Mouse (Mus musculus) lung, postnatal 36 days (tissue): ENCODE data around the gene Hadha.

ENCODE experiments used
- DNase-seq: peaks from one replicate; pipeline ENCODE4 v3.0.0; 2022; ENCODE audit warnings: mixed read lengths

The Hadha gene

DNA sequence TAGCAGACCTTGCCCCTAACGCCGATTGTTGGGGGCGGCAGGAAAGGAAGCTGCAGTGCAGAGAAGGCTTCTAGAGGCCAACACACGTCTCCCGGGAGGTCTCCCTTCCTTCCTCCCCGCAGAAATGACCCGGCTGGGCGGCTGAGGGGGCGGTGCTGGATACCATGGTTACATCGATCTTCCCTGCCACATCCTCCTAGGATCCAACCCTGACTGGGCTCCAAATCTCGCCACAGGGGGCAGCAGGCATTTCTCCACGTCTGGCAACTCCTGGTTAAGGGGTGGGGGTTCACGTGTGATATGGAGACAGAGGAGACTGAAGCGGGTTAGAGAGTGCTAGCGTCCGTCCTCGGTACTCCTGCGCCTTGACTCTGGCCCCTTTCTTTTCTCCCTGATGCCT, 43.8 kb downstream of the Hadha start:
- DNase-seq: no peak

DNA sequence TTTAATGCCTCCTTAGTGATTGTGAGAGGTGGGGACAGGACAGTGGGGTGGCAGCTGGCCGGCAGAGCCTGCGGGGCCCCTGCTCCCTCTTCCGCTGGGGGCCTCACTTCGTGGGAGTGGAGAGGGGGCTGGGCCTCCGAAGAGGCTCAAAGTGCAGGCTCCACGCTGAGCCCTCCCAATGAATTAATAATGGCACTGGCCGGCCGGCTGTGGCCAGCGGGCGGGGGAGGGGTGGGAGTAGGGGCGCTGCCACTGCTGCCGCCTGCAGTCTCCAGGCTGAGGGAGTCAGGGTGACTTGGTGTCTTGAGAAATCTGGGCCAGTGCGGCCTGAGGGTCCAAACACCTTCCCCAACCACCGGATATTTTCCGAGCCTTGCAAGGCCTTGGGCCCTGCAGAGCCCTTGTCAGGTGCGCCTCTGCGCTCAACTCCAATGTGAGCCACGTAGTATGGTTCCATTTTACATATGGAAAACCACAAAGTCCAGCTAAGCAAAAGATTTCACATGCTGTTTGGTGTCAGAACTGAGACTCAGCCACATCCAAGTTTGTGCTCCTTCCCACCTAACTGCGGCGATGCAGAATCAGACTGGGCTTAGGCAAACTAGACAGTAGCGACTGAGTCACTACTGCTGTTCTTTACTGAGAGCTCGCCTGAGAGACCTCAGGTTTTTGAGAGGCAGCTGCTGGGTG, 44.4 kb downstream of the Hadha start:
- no peak for DNase-seq

DNA sequence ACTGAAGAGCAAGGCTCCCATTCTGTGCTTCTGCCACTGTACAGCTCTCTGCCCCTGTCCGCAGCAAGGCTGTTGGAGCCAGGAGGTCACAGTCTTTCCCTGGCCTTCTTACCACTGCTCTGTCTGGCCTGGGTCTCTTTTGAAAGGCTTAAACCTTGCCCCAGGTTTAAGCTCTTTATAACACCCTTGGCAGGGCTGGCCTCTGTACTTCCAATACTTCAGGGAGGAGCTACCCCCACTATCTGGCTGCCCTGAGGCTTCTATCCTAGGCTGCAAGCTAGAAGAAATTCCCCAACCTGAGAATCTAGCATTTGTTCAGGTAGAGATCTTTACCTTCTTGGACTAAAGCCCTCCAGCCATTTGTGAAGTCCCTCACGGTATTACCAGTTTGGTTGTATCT, 45.1 kb downstream of the Hadha start:
- no peak for DNase-seq

DNA sequence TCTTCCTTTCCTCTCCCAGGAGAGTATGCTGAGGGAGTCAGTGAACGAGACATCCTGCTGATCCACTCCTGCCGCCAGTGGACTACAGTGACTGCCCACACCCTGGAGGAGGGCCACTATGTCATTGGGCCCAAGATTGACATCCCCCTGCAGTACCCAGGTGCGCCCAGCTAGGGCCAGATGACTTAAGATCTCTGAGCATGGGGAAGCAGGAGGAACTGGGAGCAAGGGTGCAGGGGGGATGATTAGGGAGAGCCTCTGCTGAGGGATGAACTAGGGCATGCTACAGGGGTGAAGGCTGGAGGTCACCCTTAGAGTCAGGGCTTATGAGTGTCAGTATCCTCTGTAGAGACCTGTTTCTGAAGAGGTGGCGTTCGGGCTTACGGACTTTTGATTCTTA, 46.7 kb downstream of the Hadha start:
- no peak for DNase-seq

DNA sequence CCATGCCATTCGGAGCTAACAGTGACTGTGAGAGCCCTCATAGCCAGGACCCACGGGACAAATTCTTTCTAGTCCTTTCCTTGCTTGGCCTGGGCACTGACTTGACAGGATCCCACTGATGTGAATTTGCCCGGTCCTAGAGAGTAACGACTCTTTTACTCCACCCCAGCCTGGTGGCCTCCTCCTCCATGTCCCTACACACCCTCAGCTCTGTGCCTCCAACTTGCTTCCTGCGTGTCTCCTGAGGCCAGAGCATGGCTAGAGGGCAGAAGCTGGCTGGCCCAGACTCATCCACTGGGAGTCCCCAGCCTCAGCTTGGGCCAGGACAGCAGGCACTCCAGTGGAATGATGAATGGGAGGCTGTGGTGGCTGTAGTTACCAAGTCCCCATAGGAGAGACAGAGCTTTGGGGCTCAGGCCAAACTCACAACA, 47.3 kb downstream of the Hadha start:
- no peak for DNase-seq

DNA sequence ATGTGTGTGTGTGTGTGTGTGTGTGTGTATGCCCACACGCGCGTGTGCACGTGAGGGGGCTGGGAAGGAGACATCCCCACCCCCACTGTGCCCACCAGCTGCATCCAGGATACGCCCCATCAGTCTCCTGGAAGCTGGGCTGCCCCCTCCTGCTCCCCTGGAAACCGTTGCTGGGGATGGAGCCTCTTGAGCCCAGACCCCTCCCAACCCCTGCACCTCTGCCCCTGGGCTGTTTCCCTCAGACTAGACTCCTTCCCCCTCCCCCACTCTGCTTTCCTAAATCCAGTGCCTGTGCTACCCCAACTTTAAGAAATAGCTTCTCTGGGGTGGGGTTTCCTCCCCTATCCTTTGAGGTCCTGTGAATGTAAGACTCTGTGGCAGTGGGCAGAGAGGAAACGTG, 47.8 kb downstream of the Hadha start:
- DNase-seq: no peak

DNA sequence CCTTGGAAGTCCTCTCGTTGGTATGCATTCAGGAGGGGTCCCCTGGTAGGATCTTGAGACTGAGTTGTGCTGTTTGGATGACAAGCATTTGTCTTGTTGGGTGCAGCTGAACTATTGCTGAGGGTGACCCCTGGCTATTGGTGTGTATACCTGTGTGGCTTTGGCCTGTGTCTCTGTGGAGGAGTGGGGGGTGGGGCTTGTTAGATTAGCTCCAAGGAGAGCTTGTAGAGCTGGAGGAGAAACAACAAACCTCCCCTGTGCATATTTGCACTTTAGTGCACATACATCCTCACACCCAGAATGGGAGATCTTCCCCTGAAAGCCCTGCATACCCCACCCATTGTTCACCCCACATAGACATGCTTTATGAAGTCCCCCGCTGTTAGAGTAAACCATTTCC, 48.2 kb downstream of the Hadha start:
- no peak for DNase-seq

DNA sequence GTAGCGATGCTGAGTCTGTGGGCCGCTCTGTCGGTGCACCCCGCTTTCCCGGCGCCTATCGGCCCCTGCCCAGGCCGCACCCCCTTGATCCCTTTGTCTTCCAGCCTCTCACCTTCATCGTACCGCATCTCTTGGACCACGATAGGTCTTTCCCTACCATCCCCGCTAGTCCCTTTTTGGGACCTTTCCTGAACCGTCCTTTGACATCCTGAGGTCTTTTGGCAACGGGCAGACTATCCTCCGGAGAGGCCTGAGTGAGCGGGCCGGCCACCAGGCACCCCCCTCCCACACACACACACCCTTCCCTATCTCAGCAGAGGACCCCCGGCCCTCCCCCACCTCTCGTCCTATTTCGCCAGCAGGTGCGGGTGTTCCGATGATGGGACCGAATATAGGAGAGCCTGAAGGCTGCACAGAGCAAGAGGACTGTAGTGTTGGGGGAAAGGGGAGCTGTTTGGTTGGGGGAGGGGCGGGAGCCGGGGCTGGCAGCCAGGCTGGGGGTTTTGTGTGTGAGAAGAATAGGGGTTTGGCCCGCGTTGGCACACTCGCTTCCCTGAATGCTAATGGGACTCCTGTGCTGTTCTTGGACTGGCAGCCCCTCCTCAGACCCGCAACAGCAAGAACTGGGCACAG, 49.2 kb downstream of the Hadha start, which contains the start of gene 3110082J24Rik:
Gene 3110082J24Rik, minus strand, starts transcription at position 419 of the 633 bp plus-strand sequence.
- no peak for DNase-seq

DNA sequence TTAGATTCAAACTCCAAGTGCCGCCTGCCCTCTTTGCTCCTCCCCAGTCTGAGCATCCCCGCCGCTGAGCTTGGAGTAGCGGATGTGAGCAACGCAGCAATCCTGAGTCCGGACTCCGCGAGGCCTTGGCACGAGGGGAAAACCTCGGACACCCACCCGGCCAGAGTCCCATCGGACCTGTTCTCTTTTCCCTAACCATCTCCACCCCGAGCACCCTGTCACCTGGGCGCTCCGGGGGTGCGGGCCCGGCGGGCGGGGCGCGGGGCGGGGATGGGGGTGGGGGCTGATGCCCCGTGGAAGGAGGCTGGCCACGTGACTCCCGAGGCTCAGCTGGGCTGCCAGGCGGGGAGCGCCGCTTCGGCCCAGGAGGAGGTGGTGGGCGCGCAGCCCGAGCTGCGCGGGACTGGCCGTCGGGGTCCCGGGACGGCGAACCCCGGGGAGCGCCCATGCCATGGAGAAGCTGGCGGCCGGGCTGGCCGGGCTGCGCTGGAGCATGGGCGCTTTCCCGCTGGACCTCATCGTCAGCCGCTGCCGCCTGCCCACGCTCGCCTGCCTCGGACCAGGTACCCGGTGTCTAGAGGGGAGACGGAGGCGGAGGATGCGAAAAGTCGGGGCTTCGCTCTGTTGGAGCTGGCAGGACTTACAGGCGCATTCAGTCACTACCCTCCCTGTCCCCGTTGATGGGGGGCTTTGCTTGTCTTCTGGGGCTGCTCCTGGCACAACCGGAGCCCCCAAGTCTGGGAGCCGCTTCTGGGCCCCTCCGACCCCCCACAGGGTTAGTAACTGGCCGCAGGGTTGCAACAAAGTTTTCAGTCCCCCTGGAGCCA, 49.9 kb downstream of the Hadha start, which contains the start of gene Garem2:
Gene Garem2, plus strand, starts transcription at position 321 of the 827 bp plus-strand sequence.
- DNase-seq: peak; percentile 7

DNA sequence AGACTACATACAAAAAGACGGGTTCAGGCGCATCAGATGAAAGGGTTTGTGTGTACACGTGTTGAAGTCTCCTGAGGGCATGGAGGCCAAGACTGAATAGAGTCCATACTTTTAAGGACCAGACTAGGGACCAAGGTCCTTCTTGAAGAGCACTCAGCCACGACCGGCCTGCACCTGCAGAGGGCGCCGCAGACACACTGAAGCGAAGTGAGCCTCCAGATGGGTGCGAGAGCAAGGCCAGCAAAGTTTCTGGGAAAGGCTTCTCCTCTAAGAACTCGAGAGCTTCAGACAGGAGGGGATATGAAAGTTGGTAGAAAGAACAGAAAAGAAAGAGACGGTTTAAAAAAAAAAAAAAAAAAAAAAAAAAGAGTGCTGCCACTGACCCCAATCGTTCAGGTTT, 50.6 kb downstream of the Hadha start:
- peak; percentile 58 for DNase-seq

DNA sequence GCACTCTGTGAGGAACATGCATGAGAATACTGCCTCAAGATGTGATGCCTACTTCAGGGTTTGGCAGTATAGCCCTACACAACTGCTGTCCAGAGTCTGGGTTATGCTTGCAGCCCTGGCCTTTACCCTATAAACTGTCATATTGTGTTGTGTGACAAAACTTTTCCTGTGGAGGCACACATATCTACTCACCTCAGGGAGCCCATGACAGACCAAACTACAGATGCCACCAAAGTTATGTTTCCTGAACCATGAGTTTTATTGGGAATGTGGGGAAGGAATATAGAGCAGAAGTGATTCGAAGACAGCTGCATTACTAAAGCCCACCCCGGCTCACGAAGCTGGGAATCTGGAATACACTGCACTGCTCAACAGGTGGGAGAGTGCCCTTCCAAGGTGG, 51.6 kb downstream of the Hadha start:
- no peak for DNase-seq

DNA sequence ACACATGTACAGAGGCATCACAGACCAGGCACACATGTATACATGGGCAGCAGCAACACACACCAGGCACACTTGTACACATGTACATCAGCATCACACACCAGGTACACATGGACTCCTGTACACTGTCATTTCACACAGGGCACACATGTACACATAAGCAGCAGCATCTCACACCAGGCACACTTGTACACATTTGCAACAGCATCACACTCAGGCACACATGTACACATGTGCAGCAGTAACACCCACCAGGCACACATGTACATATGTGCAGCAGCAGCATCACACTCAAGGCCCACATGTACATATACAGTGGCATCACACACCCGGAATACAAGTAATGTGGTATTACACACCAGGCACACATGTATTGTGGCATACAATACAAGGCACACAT, 56.7 kb downstream of the Hadha start:
- no peak for DNase-seq

DNA sequence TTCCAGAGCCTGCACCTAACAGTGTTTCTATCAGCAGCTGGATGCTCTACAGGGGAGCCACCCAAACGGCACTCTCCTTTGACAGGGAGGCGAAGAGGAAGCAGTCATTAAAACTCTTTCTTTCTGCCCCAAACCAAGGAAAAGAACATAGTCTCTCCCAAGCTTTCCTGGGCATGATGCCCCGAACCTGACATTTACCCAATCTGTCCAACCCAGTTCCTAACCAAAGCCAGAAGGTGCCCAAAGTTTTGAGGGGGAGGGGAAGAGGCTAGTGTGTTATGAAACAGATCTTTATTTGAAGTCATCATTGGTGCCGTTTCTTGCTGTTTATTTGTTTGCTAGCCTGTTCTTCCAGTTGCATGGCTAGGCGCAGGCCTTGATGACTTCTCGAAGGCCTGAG, 59.2 kb downstream of the Hadha start:
- no peak for DNase-seq

DNA sequence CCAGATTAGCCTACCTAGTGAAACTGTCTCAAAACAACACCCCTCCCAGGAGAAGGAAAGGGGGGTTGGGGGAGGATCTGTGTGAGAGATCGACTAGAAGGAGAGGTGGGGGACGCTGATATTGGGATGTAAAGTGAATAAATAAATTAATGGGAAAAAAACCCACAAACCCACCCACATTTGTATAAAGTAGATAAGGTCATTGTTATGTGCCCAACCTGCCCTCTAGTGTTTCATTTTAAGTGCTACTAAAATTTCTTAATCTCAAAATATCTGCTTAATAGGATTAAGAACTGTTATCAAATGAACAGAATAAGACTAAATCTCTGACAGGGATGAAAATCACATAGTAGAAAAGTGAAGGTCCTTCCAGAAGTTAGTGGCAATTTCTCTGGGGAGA, 60.6 kb downstream of the Hadha start:
- no peak for DNase-seq

DNA sequence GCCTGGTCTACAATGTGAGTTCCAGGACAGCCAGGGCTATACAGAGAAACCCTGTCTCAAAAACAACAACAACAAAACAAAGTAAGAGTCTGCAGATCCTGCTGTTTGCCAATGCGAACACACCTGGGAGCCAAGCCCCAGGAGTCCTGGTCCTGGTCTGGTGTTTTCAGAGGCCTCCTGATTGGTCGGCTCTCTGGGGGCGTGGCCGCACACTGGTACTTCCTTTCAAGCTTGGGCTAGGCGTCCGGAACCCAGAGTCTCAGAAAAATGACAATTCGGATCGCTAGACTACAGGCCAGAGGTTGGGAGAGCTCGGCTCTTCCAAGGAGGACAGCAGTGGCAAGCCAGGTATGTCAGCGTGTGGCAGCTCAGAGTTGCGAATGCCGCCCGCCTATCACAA, 62.3 kb downstream of the Hadha start:
- DNase-seq: no peak

DNA sequence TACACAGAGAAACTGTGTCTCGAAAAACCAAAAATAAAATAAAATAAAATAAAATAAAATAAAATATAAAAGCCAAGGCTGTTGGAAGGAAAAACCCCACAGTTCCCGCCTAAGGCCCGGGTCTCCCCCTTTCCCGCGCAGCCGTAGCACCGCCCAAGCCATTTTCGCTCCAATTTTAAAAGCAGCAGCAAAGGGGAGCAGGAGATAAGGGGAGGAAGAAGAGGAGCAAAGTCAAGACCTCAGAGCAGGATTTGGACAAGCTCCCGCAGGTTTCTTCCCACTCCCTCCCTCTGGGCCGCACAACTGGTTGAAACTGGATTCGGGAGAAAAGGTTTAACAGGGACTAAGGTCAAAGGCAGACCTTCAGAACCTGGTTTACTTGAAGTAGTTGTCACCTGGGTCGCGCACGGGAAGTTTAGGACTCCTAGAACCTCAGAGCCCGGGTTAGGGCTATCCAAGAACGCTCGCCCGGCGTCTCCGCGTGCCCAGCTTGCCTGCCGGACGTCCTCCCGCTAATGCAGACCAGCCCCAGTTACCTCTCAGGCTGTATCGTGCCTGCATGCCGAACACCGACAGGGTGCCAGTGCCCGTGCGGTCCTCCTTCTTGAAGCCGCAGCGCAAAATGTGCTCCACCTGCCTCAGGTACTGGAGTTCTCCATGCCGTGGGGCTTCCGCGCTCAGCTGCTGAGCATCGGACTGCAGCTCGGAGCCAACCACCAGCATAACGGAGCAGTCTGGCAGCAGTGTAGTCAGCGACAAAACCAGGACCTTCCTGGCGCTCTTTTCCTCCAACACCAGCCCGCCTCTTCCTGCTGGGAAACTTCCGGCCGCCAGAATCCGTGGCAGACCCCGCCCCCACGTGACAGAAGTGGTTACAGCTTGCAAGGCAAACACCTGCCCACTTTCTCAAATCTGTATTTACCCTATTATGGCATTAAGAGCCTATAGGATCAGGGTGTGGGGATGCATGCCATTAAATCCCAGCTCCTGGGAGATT, 81.8 kb downstream of the Hadha start, which contains the start of gene Tyms:
Gene Tyms, minus strand, starts transcription at position 793 of the 997 bp plus-strand sequence.
- DNase-seq: peak; percentile 86

DNA sequence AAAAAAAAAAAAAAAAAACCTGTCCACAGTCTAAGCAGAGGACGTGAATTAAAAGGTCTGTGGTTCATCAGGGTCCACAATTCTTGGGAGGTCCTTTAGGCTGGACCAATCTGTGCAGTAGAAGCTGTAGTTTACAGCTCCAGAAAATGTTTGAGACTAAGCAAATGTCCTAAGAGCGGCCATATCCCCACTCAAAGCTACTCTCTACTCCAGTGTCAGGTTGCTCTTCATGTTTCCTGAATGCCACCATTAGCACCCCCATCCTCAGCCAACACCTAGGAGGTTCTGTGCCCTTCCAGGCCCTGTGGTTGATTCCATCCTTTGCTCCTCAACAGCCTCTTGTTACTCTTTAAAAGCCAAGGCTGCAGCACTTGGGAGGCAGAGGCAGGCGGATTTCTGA, 82.6 kb downstream of the Hadha start:
- no peak for DNase-seq

DNA sequence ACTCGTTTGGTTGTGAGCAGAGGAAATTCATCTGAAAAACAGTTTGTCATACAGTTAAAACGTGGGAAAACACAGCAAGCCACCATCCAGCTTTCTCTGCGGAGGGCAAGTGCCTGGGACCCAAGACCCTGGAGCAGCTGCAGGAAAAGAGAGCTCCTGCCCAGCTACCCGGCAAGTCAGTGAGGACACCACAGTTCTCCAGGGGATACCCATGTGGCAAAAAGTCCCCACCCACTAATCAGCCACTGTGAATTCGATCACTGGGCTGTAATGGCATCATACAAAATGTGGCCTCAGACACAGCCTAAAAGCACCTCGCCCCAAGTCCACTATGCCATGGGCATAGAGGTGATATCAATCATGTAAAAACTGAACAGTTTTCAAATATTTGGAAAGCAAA, 83.3 kb downstream of the Hadha start:
- no peak for DNase-seq
